Mouse (Mus musculus): ENCODE measurements around the gene Psmb8. TPM values are rescaled to one million over a fixed set of nuclear protein-coding genes. Genes with fewer than 3 reads are reported as not detected.

The Psmb8 gene
- total and polyA plus RNA-seq, 3 experiments: 133 to 144 TPM; not detected in 1

- H3K79me2 ChIP-seq (ENCODE audit: control insufficient read depth, insufficient read depth, low read length, poor library complexity): no peaks in the 10 kb centered on the region
- no peaks in the 10 kb centered on the region for H3K9me3 ChIP-seq (replicated peaks; ENCODE audit: insufficient read depth, low read length)
- DNase-seq (ENCODE audit: low read depth, low spot score): no peak
- H3K9ac ChIP-seq (ENCODE audit: control insufficient read depth, low read depth, low read length, poor library complexity, severe bottlenecking): no peak overlapping the region
- peaks cover 0 to 5% of the 10 kb centered on the region in 2 experiments; a peak in 2 of 4 replicates for H3K36me3 ChIP-seq (ENCODE audit: control insufficient read depth in 1 of 2, insufficient read depth in 2 of 2, low read length in 2 of 2)
- no peak overlapping the region for H3K4me3 ChIP-seq (ENCODE audit: control insufficient read depth in 1 of 2, insufficient read depth in 1 of 2, low read depth in 2 of 2, low read length in 2 of 2)
- no peak overlapping the region for H3K27ac ChIP-seq (ENCODE audit: control insufficient read depth, low read depth, low read length)
- peaks cover 8 to 13% of the 10 kb centered on the region in 2 experiments for H3K4me1 ChIP-seq (ENCODE audit: control insufficient read depth in 1 of 2, insufficient read depth in 2 of 2, low read length in 2 of 2)
- no peak for TF ChIP-seq CTCF (IDR thresholded peaks at IDR 0.05 in 2 of 3, conservative IDR thresholded peaks at IDR 0.05 in 1 of 3; ENCODE audit: control insufficient read depth in 1 of 3, insufficient read depth in 1 of 3, low read depth in 2 of 3, low read length in 3 of 3, poor library complexity in 1 of 3, severe bottlenecking in 1 of 3)
- TF ChIP-seq ZNF384 (IDR thresholded peaks at IDR 0.05; ENCODE audit: low read depth, low read length): no peak
- no peak for TF ChIP-seq TCF12 (IDR thresholded peaks at IDR 0.05; ENCODE audit: low read depth, low read length)
- no peak for TF ChIP-seq POLR2AphosphoS5 (IDR thresholded peaks at IDR 0.05; ENCODE audit: borderline replicate concordance, low read depth, low read length)
- TF ChIP-seq CHD2 (IDR thresholded peaks at IDR 0.05; ENCODE audit: low read length): no peak
- TF ChIP-seq ETS1 (IDR thresholded peaks at IDR 0.05; ENCODE audit: low read depth, low read length): no peak
- no peak for TF ChIP-seq USF2 (IDR thresholded peaks at IDR 0.05; ENCODE audit: borderline replicate concordance in 1 of 2, insufficient read depth in 1 of 2, low read depth in 1 of 2, low read length in 2 of 2)
- H3K27me3 ChIP-seq (ENCODE audit: control insufficient read depth in 1 of 2, insufficient read depth in 2 of 2, low read length in 2 of 2): no peaks in the 10 kb centered on the region
These were observed 17.3 kb upstream of the Psmb8 start for GRCm38 (mm10) chr17:34179913-34180859.

GRCm38 (mm10) chr17:34183564-34184219 is 13.8 kb upstream of the Psmb8 start:
- H3K9ac ChIP-seq (ENCODE audit: control insufficient read depth, low read depth, low read length, poor library complexity, severe bottlenecking): no peak overlapping the region
- peaks cover 0 to 8% of the 10 kb centered on the region in 2 experiments; a peak in 2 of 4 replicates for H3K36me3 ChIP-seq (ENCODE audit: control insufficient read depth in 1 of 2, insufficient read depth in 2 of 2, low read length in 2 of 2)
- peaks cover 10% of the 10 kb centered on the region for H3K79me2 ChIP-seq (ENCODE audit: control insufficient read depth, insufficient read depth, low read length, poor library complexity)
- no peak overlapping the region for H3K27ac ChIP-seq (ENCODE audit: control insufficient read depth, low read depth, low read length)
- no peaks in the 10 kb centered on the region for H3K27me3 ChIP-seq (ENCODE audit: control insufficient read depth in 1 of 2, insufficient read depth in 2 of 2, low read length in 2 of 2)
- no peak overlapping the region for H3K4me3 ChIP-seq (ENCODE audit: control insufficient read depth in 1 of 2, insufficient read depth in 1 of 2, low read depth in 2 of 2, low read length in 2 of 2)
- H3K9me3 ChIP-seq (replicated peaks; ENCODE audit: insufficient read depth, low read length): no peaks in the 10 kb centered on the region
- peak; percentile 53 for DNase-seq (ENCODE audit: low read depth, low spot score)
- peaks cover 14 to 27% of the 10 kb centered on the region in 2 experiments for H3K4me1 ChIP-seq (ENCODE audit: control insufficient read depth in 1 of 2, insufficient read depth in 2 of 2, low read length in 2 of 2)
- TF ChIP-seq MEF2A (IDR thresholded peaks at IDR 0.05; ENCODE audit: extremely low read depth, insufficient replicate concordance, low read depth, low read length, poor library complexity, severe bottlenecking) (no peak), GABPA (IDR thresholded peaks at IDR 0.05; ENCODE audit: low read depth, low read length) (no peak), POLR2AphosphoS2 (IDR thresholded peaks at IDR 0.05; ENCODE audit: low read length) (no peak), UBTF (IDR thresholded peaks at IDR 0.05; ENCODE audit: borderline replicate concordance, insufficient read depth, low read depth, low read length) (no peak), ZMIZ1 (IDR thresholded peaks at IDR 0.05; ENCODE audit: low read depth, low read length) (no peak), RAD21 (IDR thresholded peaks at IDR 0.05; ENCODE audit: low read depth, low read length) (no peak), HCFC1 (IDR thresholded peaks at IDR 0.05; ENCODE audit: low read depth, low read length) (no peak), BHLHE40 (IDR thresholded peaks at IDR 0.05; ENCODE audit: borderline replicate concordance, low read depth, low read length) (no peak), POLR2A (IDR thresholded peaks at IDR 0.05; ENCODE audit: control insufficient read depth in 1 of 2, insufficient read depth in 1 of 2, low read depth in 1 of 2, low read length in 2 of 2, poor library complexity in 1 of 2) (no peak), EP300 (IDR thresholded peaks at IDR 0.05; ENCODE audit: low read depth in 1 of 2, low read length in 2 of 2) (peak; percentile 42 to 86), MXI1 (IDR thresholded peaks at IDR 0.05; ENCODE audit: low read depth, low read length) (no peak), USF2 (IDR thresholded peaks at IDR 0.05; ENCODE audit: borderline replicate concordance in 1 of 2, insufficient read depth in 1 of 2, low read depth in 1 of 2, low read length in 2 of 2) (no peak), ELF1 (IDR thresholded peaks at IDR 0.05; ENCODE audit: low read depth, low read length) (0 out of 2 replicates have a peak, but pooled peaks have one; percentile 31), MAZ (IDR thresholded peaks at IDR 0.05; ENCODE audit: low read depth, low read length) (0 out of 2 replicates have a peak, but pooled peaks have one; percentile 53), MAX (IDR thresholded peaks at IDR 0.05; ENCODE audit: low read length) (no peak), E2F4 (IDR thresholded peaks at IDR 0.05; ENCODE audit: borderline replicate concordance, low read depth, low read length) (no peak), MAFK (IDR thresholded peaks at IDR 0.05; ENCODE audit: borderline replicate concordance, low read depth, low read length) (no peak), NELFE (IDR thresholded peaks at IDR 0.05; ENCODE audit: low read depth, low read length) (0 out of 2 replicates have a peak, but pooled peaks have one; percentile 18), ETS1 (IDR thresholded peaks at IDR 0.05; ENCODE audit: low read depth, low read length) (peak; percentile 59; the same call in 1 of the 2 replicates), MYC (IDR thresholded peaks at IDR 0.05; ENCODE audit: low read depth, low read length) (no peak), CTCF (IDR thresholded peaks at IDR 0.05 in 2 of 3, conservative IDR thresholded peaks at IDR 0.05 in 1 of 3; ENCODE audit: control insufficient read depth in 1 of 3, insufficient read depth in 1 of 3, low read depth in 2 of 3, low read length in 3 of 3, poor library complexity in 1 of 3, severe bottlenecking in 1 of 3) (no peak), JUND (IDR thresholded peaks at IDR 0.05; ENCODE audit: low read depth, low read length) (no peak)
